Mouse (Mus musculus): ENCODE measurements around the gene Rab4a.

DNA sequence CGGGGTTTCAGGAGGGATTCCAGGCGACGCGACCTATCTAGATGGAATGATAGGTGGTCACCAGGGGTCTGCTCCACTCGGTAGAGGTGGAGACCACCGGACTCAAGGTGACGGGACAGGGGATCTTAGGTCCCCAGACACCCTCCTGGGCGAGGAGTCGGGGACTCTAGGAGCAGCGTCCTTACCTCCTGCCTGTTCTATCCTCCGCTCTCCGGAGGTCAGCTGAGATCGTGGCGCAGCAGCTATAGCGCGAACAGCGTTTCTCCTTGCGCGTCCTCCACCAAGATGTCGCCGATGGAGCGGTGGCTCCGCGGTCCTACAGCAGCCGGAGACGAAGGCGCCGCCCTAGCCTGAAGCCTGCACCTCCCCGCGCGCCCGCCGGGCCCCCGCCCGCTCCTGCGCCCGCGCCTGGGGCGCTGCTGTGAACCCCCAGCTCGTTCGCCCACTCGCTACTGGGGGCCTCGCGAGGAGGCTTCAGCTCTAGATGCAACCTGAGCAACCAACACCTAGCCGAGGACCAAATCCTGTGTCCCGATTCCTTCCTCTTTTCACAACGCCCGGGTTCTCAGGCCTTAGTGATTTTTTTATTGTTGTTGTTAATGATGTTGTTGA, 54.0 kb downstream of the Rab4a start, which contains the start of gene Ccsap:
- TF ChIP-seq CTCF (IDR thresholded peaks at IDR 0.05; ENCODE audit: borderline replicate concordance, extremely low read depth, insufficient read depth, insufficient read length) (no peak), POLR2A (IDR thresholded peaks at IDR 0.05; ENCODE audit: borderline replicate concordance, extremely low read depth, insufficient read depth, insufficient read length, poor library complexity, severe bottlenecking) (no peak)

Measured in brain, embryonic 14.5 days (tissue).